Mouse (Mus musculus) mature B cell (primary cell): ENCODE measurements around the gene Tuft1.
"Not testable (repeated sequence)": the region's sequence is repeated elsewhere in the genome, so short reads cannot be mapped to it uniquely, and the experiment has no call there.

Experiments used
- in situ Hi-C: fragments of 300-500 bp; cut with MboI; formaldehyde crosslinking; loops from 2 replicates; pipeline ENCODE4 v1.14.3; 2019

Gene Tuft1

GRCm38 (mm10) chr3:94659142-94659748, 573 bp upstream of the Tuft1 start:
- in situ Hi-C loops, result not testable (repeated sequence)

DNA sequence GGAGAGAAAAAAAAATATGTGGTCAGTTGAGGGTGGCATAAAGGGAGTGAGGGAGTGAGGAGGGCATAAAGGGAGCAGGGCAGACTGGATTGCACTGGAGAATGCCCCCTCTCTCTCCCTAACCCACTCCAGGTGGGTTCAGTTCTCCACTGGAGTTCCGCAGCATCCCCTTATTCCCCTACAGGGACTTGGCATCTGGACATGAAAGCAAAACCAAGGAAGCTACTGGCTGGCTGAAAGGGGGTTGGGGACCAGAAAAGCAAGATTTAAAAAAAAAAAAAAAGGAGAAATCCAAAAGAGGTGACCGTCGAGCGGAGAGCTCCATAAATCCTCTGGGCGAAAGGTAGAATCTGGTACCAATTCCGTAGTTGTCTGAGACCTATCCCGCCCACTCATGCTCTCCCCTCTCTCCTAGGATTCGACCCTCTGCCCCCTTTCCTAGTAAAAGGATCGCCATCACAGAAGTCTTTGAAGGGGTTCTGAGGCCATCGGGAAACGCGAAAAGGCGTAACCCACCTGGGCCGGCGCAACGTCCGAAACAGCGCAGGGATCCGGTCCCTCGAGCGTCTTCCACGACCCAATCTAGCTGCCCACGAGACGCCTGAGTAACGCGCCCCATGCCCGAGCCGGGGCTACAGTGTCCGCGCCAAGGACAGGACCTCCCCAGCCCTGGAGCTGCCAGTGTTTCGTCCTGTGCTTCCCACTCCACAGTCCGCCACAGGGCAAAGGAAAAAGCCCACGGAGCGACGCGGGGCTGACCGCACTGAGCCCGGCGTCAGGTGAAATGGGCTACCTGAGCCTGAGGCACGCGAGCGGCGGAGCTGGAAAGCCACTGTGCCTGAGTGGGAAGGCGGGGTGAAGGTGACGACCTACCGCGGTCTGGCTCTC, 576 bp downstream of the Tuft1 start:
- in situ Hi-C loops, result not testable (repeated sequence)

DNA sequence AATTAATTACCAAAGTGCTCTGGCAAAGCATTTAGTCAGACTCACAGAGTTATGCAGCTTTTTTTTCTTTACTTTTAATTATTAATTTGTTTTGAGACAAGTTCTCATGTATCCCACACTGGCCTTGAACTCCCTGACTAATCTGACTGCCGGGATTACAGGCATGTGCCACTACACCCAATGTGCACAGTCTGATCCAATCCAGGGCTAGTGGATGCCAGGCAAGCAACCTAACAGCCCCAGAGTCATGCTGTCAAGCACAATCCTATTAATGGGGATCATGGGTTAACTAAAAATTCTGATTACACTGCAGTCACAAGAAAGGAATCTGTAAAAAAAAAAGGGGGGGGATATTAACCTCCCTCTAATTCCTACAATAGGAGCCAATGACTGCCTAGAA, 4.7 kb downstream of the Tuft1 start:
- in situ Hi-C loops, result not testable (repeated sequence)

DNA sequence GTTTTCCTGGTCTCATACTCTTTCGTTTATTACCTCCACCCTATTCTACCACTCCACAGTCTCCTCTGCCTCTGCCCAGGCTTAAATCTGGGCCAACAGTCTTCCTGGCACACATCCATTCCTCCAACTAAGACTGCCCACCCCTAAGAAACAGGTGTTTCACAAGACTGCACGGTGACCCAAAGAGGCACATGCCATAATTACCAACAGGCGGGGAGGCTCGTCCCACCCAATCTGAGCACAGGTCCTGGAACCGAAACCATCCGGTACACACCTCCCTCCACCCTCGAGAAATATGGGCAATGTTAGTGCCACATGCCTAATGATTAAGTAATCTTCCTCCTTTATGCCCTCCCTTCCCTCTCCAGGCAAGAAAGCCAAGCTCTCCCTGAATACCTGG, 8.3 kb downstream of the Tuft1 start:
- in situ Hi-C loops, result no loop called here

- in situ Hi-C loops, result no loop called here
Observed at GRCm38 (mm10) chr3:94648755-94649590, 9.7 kb downstream of the Tuft1 start.

DNA sequence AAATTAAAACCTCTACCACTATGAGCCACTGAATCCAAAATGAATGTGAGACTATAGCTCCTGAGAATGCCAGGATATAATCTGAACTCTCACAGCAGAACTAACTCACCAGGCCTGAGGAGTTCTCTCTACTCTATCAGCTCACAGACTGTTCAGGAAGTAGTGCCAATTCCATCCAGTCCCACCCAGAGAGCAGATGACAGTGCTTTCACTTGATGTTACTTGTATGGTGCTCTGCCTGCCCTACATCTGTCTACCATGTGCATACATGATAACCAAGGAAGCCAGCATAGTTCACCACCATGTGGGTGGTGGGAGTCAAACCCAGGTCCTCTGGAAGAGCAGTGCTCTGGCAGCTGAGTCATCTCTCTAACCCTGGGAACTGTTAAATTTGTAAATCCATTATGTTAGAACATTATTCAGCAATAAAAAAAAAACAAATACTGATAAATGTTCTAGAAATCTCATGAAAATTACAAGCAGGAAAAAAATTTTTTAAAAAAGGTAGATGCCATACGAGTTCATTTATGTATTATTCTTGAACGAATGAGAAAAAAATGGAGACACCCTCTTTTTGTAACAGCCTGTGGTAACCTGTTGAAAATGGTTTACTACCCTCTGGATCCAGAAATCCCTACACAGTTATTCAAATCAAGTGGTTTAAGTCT, 16.0 kb downstream of the Tuft1 start, which contains the start of gene Gm10972:
Gene Gm10972, plus strand, starts transcription at position 618 of the 668 bp plus-strand sequence.
- in situ Hi-C loops, result not testable (repeated sequence)

GRCm38 (mm10) chr3:94629876-94630275, 28.8 kb downstream of the Tuft1 start:
- in situ Hi-C loops, result no loop called here

- in situ Hi-C loops, result no loop called here
Observed at GRCm38 (mm10) chr3:94628712-94629111, 30.0 kb downstream of the Tuft1 start.

DNA sequence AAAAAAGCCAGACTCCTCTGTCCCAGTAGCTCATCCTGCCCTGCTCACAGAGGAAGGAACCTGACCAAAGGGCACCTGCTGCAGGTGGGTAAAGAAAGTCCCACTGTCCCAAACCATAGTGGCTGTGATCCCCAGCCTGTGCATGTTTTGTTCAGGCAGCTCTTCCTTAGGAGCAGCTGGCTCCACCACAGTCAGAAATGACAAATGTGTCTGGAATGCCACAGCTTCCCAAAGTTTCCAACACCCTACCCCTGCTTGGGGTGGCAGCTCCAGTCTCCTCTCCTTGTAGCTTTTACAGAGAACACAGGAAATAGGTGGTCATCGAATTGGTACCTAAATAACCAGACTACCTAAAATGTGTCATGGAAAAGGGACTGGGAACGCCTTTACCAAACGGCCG, 34.4 kb downstream of the Tuft1 start:
- in situ Hi-C loops, result no loop called here

DNA sequence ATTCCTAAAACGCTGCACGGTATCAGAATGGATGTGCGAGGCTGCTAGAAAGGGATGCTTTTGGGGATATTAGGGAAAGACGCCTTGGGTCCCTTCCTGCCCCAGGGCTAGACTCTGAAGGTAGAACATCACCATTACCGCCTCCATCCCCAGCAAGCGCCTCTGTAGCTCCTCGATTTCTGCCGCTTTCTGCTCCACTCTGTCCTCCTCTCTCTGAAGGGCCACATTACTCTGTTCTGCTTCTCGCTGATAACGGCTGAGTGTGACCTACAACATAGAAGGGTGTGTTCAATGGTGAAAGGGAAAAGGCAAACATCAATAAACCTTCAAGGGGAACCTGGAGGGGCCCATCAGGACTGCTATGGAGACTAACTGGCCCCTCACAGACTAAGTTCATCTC, 36.1 kb downstream of the Tuft1 start:
- in situ Hi-C loops, result no loop called here

DNA sequence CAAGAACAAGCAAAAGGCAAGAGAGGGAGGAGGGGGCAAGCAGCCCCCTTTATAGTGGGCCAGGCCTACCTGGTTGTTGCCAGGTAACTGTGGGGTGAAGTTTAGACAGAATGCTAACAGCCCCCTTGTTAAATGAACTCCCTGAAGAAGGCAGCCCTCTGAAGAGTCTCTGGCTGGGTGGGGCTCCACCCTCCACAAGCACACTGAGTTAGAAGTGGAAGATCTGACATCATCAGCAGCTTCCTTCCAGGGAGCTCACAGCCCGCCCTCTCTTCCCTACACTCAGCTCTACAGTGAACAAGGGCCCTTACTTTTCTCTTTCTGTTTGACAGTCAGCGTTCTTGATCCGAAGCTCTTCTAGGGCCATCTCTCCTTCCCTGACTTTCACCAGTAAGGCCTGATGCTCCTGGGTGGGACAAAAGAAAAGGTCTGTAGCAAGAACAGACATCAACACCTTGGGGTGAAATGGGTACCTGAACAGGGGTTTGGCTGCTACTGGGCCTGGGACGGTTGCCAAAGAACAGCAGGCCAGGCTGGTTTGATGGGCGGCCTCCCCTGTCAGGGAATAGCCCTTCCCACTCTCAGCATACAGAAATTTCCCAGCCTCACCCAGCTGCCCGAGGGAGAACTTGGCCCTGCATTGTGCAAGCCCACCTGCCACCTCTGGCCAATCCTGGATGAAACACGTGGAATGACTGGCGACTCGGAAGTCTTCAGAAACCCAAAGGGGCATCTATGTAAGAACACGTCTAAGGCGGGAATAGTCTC, 36.7 kb downstream of the Tuft1 start:
- in situ Hi-C loops, result no loop called here

DNA sequence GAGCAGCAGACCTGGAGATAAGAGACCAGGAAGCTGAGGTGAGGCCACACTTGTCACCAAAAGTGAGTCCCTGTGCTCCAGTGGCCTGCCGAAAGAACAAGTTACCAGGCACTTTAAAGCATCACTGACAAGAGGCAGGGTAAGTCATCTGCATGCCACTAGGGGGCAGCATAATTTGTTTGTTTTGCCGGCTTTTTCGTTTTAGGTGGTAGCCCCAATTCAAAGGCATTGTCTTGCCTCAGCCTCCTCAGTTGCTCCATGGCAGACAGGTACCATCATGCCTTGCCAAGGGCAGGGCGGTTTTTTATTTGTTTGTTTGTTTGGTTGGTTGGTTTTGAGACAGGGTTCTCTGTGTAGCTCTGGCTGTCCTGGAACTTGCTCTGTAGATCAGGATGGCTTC, 42.0 kb downstream of the Tuft1 start:
- in situ Hi-C loops, result loop anchor here (5.0 kb wide), 1 partner anchor 231 kb away; no protein-coding TSS in a partner anchor

DNA sequence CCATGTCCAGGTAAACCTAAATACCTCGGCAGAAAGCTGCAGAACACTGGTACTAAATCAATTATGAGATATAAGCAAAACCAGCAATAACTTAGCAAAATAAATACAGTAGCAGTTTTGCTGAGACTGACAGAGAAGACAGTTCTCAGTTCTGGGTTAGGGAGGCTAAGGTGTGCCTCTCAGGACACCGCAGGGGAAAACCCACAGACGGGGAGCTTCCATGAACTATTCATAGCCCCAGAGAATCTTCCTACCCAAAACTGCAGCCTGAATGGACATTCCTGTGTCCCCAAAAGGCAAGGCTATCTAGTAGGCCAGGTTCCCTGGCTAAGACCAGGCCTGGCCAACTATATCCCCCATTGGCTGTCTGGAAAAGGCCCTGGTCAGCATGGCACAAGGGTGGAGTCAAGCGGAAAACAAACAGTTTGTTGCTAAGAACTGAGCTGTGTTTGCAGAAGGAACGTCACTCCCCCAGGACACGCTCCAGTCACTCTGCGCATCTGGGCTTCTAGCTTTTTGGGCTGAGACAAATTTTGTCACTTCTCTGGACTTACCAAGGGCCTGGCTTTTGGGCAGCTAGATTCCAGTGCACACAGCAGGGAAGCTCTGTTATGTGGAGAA, 45.3 kb downstream of the Tuft1 start:
- in situ Hi-C loops, result no loop called here

GRCm38 (mm10) chr3:94612274-94612673, 46.4 kb downstream of the Tuft1 start:
- in situ Hi-C loops, result no loop called here

DNA sequence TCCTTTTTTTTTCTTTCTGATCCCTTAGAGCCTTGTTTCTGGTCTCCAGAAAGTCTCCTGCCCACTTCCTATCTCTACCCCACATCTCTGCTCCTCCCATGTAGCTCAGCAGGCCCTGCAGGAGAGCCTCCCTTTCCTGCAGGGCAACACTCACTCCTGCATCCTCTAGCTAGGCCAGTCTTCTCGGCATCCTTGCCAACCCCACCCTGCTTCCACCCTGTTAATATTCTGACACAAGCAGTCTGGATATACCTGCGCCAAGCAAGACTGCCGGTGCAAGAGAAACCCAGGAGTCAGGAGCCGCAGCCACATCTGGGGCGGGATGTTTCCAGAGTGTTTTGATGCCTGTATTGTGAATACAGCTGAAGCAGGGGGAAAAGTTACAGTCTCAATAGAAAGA, 46.8 kb downstream of the Tuft1 start:
- in situ Hi-C loops, result no loop called here

- in situ Hi-C loops, result no loop called here
Observed at GRCm38 (mm10) chr3:94611343-94611742, 47.3 kb downstream of the Tuft1 start.

GRCm38 (mm10) chr3:94610581-94610980, 48.1 kb downstream of the Tuft1 start:
- in situ Hi-C loops, result no loop called here

- in situ Hi-C loops, result no loop called here
Observed at GRCm38 (mm10) chr3:94609621-94610020, 49.1 kb downstream of the Tuft1 start.

GRCm38 (mm10) chr3:94601959-94602358, 56.7 kb downstream of the Tuft1 start:
- in situ Hi-C loops, result no loop called here

GRCm38 (mm10) chr3:94597224-94597779, 61.4 kb downstream of the Tuft1 start:
- in situ Hi-C loops, result no loop called here
